Mouse (Mus musculus) neutrophil, adult 59 days (primary cell): ENCODE data around the gene Gm4131. TPM values are rescaled to one million over a fixed set of nuclear protein-coding genes. Genes with fewer than 3 reads are reported as not detected.

ENCODE experiments used
- total RNA-seq, 2 experiments: library from RNA; stranded (reverse); gene quantifications; 1 replicate in 1 of 2; 2 replicates in 1 of 2; pipeline ENCODE4 v1.2.4; 2023

Gm4131 gene
- total RNA-seq: not detected

DNA sequence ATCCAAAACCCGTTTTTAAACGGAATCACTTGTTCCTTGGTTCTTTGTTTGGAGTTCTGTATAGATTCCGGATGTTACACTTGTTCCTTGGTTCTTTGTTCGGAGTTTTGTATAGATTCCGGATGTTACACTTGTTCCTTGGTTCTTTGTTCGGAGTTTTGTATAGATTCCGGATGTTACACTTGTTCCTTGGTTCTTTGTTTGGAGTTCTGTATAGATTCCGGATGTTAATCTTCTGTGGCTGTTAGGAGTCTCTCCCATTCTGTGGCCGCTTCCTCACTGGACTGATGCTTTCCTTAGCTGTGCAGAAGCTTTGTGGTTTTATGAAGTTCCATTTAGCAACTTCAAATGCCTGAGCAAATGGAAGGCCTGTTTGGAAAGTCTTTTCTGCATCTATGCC, at the start of gene Gm4131:
Gene Gm4131, minus strand, starts transcription at position 101 of the 400 bp plus-strand sequence.

DNA sequence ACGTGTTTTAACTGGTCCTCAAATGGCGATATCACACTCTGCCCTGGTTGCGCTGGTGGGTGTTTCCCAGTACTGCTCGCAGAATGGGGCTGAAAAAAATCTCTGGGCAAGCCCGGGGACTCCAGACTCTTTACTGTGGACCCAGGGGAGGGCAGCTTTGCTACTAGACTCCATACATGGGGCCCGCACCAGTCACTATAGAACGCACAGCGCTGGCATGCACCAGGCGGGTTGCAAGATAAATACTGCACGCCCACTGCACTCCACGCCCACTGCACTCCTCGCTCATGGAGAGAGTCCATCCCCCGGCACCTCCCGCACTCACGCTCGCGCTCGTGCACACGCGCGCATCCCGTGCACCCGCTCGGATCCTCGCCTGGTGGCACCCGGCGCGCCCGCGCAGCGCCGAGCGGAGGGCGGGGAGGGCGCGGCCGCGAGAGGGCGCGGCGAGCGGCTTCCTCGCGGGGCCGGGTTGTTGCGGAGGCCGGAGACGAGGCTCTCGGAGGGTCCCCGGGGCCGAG, 11.4 kb downstream of the Gm4131 start, which contains the start of gene Fam124a:
Gene Fam124a, plus strand, starts transcription at position 429 of the 521 bp plus-strand sequence.

DNA sequence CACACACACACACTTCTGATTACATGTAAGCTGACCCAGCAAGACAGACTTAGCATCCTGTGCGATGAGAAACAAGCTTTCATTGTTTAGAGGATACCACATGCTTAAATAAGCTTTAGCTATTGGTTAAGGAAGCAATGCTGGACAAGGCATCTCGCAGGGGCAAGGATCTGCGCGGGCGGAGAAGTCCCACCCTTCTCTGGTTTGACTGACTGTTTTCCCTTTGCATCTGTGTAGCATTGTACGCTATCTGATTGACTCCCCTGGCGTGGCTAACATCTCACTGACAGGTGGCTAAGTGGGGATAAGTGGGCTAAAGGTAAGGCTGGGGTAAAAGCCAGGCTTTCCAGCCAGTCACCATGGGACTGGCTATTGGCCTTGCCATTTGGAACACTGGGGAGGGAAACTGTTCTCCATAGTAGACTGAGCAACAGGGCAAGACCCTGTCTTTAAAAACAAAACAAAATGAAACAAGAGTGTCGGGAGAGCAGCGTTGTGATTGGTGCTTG, 110.4 kb downstream of the Gm4131 start, which contains the start of gene Gucy1b2:
Gene Gucy1b2, minus strand, starts transcription at position 51 of the 509 bp plus-strand sequence.

Other genes with a start within 250 kb of the Gm4131 start
- gene Gucy1b2, start 110.6 kb downstream of the Gm4131 start, total RNA-seq: not detected
- under 1 TPM in 1 of 2 experiments, not detected in 1; 0.84 TPM for gene Fam124a, start 11.2 kb downstream of the Gm4131 start, total RNA-seq
- gene Serpine3, start 96.7 kb upstream of the Gm4131 start, total RNA-seq: not detected
- gene Ints6, start 194.2 kb upstream of the Gm4131 start, total RNA-seq: 10 to 100 TPM; 27.9 to 32.2 TPM